Mouse (Mus musculus): Measurements from ENCODE around the gene Supt3. TPM values are rescaled to one million over a fixed set of nuclear protein-coding genes. Genes with fewer than 3 reads are reported as not detected.

The Supt3 gene
- polyA plus RNA-seq, 1 experiment from 2014 or later: 26.2 TPM

- DNase-seq (ENCODE audit: low spot score) (no peak), ATAC-seq (ENCODE audit: low FRiP score) (no peak)
- Histone ChIP-seq H3K4me3 (replicated peaks; ENCODE audit: low read length) (no peak overlapping the region), H3K36me3 (replicated peaks; ENCODE audit: control insufficient read depth, insufficient read depth) (no peaks in the 10 kb centered on the region; the same call in 1 of the 2 replicates), H3K27me3 (ENCODE audit: control insufficient read depth, insufficient read depth, low read length) (no peaks in the 10 kb centered on the region), H3K27ac (no peak overlapping the region), H3K9ac (no peak overlapping the region), H3K9me3 (ENCODE audit: control insufficient read depth, low read length) (no peaks in the 10 kb centered on the region), H3K4me1 (replicated peaks; ENCODE audit: control insufficient read depth, insufficient read depth, low read length) (no peaks in the 10 kb centered on the region), H3K4me2 (replicated peaks) (no peak overlapping the region)
- 88% methylated on average over 7 of the region's 7 CpGs for WGBS
These were observed 324.1 kb downstream of the Supt3 start for GRCm38 (mm10) chr17:45101064-45101463.

- no peaks in the 10 kb centered on the region for H3K9me3 ChIP-seq (ENCODE audit: control insufficient read depth, low read length)
- no peaks in the 10 kb centered on the region for H3K27me3 ChIP-seq (ENCODE audit: control insufficient read depth, insufficient read depth, low read length)
- ATAC-seq (ENCODE audit: low FRiP score) (no peak), DNase-seq (ENCODE audit: low spot score) (no peak)
- WGBS: 83% methylated on average over 3 of the region's 3 CpGs
- no peak overlapping the region for H3K9ac ChIP-seq
- H3K4me3 ChIP-seq (replicated peaks; ENCODE audit: low read length): no peak overlapping the region
- no peak overlapping the region for H3K4me2 ChIP-seq (replicated peaks)
- H3K4me1 ChIP-seq (replicated peaks; ENCODE audit: control insufficient read depth, insufficient read depth, low read length): no peaks in the 10 kb centered on the region
- H3K36me3 ChIP-seq (replicated peaks; ENCODE audit: control insufficient read depth, insufficient read depth): no peaks in the 10 kb centered on the region
- H3K27ac ChIP-seq: no peak overlapping the region
These were observed 338.4 kb downstream of the Supt3 start for GRCm38 (mm10) chr17:45115386-45115785.

GRCm38 (mm10) chr17:45118565-45119471 lies 341.9 kb downstream of the Supt3 start:
- ATAC-seq (ENCODE audit: low FRiP score) (no peak), DNase-seq (ENCODE audit: low spot score) (no peak)
- H3K27ac ChIP-seq: no peak overlapping the region
- H3K4me2 ChIP-seq (replicated peaks): no peak overlapping the region
- no peaks in the 10 kb centered on the region for H3K9me3 ChIP-seq (ENCODE audit: control insufficient read depth, low read length)
- WGBS: 35% methylated on average over 12 of the region's 12 CpGs
- no peaks in the 10 kb centered on the region for H3K36me3 ChIP-seq (replicated peaks; ENCODE audit: control insufficient read depth, insufficient read depth)
- no peaks in the 10 kb centered on the region for H3K4me1 ChIP-seq (replicated peaks; ENCODE audit: control insufficient read depth, insufficient read depth, low read length)
- no peak overlapping the region for H3K9ac ChIP-seq
- H3K27me3 ChIP-seq (ENCODE audit: control insufficient read depth, insufficient read depth, low read length): no peaks in the 10 kb centered on the region
- H3K4me3 ChIP-seq (replicated peaks; ENCODE audit: low read length): no peak overlapping the region

GRCm38 (mm10) chr17:45119609-45120201 lies 342.8 kb downstream of the Supt3 start:
- DNase-seq (ENCODE audit: low spot score): no peak
- H3K4me2 ChIP-seq (replicated peaks): no peak overlapping the region
- no peak overlapping the region for H3K9ac ChIP-seq
- no peak overlapping the region for H3K4me3 ChIP-seq (replicated peaks; ENCODE audit: low read length)
- WGBS: 87% methylated on average over 18 of the region's 18 CpGs
- no peaks in the 10 kb centered on the region for H3K36me3 ChIP-seq (replicated peaks; ENCODE audit: control insufficient read depth, insufficient read depth)
- no peaks in the 10 kb centered on the region for H3K9me3 ChIP-seq (ENCODE audit: control insufficient read depth, low read length)
- H3K27ac ChIP-seq: no peak overlapping the region
- ATAC-seq (ENCODE audit: low FRiP score): no peak
- no peaks in the 10 kb centered on the region for H3K27me3 ChIP-seq (ENCODE audit: control insufficient read depth, insufficient read depth, low read length)
- H3K4me1 ChIP-seq (replicated peaks; ENCODE audit: control insufficient read depth, insufficient read depth, low read length): no peaks in the 10 kb centered on the region

GRCm38 (mm10) chr17:45123856-45124255 lies 346.9 kb downstream of the Supt3 start:
- no peaks in the 10 kb centered on the region for H3K27me3 ChIP-seq (ENCODE audit: control insufficient read depth, insufficient read depth, low read length)
- no peak for ATAC-seq (ENCODE audit: low FRiP score)
- no peaks in the 10 kb centered on the region for H3K4me1 ChIP-seq (replicated peaks; ENCODE audit: control insufficient read depth, insufficient read depth, low read length)
- H3K4me3 ChIP-seq (replicated peaks; ENCODE audit: low read length): no peak overlapping the region
- no peak overlapping the region for H3K27ac ChIP-seq
- no peak for DNase-seq (ENCODE audit: low spot score)
- no peak overlapping the region for H3K4me2 ChIP-seq (replicated peaks)
- H3K9me3 ChIP-seq (ENCODE audit: control insufficient read depth, low read length): no peaks in the 10 kb centered on the region
- 94% methylated on average over 3 of the region's 3 CpGs for WGBS
- H3K36me3 ChIP-seq (replicated peaks; ENCODE audit: control insufficient read depth, insufficient read depth): no peaks in the 10 kb centered on the region
- H3K9ac ChIP-seq: no peak overlapping the region

GRCm38 (mm10) chr17:45128611-45129010 lies 351.7 kb downstream of the Supt3 start:
- Histone ChIP-seq H3K9ac (no peak overlapping the region), H3K4me3 (replicated peaks; ENCODE audit: low read length) (no peak overlapping the region), H3K27ac (no peak overlapping the region), H3K9me3 (ENCODE audit: control insufficient read depth, low read length) (no peaks in the 10 kb centered on the region), H3K4me2 (replicated peaks) (no peak overlapping the region), H3K27me3 (ENCODE audit: control insufficient read depth, insufficient read depth, low read length) (no peaks in the 10 kb centered on the region), H3K4me1 (replicated peaks; ENCODE audit: control insufficient read depth, insufficient read depth, low read length) (no peaks in the 10 kb centered on the region), H3K36me3 (replicated peaks; ENCODE audit: control insufficient read depth, insufficient read depth) (no peaks in the 10 kb centered on the region)
- ATAC-seq (ENCODE audit: low FRiP score): no peak
- 88% methylated on average over 4 of the region's 4 CpGs for WGBS
- DNase-seq (ENCODE audit: low spot score): no peak

GRCm38 (mm10) chr17:45133501-45134400 lies 356.8 kb downstream of the Supt3 start:
- DNase-seq (ENCODE audit: low spot score): no peak
- Histone ChIP-seq H3K27me3 (ENCODE audit: control insufficient read depth, insufficient read depth, low read length) (no peaks in the 10 kb centered on the region), H3K9ac (no peak overlapping the region), H3K4me1 (replicated peaks; ENCODE audit: control insufficient read depth, insufficient read depth, low read length) (no peaks in the 10 kb centered on the region), H3K4me3 (replicated peaks; ENCODE audit: low read length) (no peak overlapping the region), H3K36me3 (replicated peaks; ENCODE audit: control insufficient read depth, insufficient read depth) (no peaks in the 10 kb centered on the region), H3K27ac (no peak overlapping the region), H3K9me3 (ENCODE audit: control insufficient read depth, low read length) (no peaks in the 10 kb centered on the region), H3K4me2 (replicated peaks) (no peak overlapping the region)
- no peak for ATAC-seq (ENCODE audit: low FRiP score)
- WGBS: 91% methylated on average over 10 of the region's 10 CpGs

- DNase-seq (ENCODE audit: low spot score) (no peak), ATAC-seq (ENCODE audit: low FRiP score) (no peak)
- H3K4me3 ChIP-seq (replicated peaks; ENCODE audit: low read length): no peak overlapping the region
- H3K4me2 ChIP-seq (replicated peaks): no peak overlapping the region
- H3K36me3 ChIP-seq (replicated peaks; ENCODE audit: control insufficient read depth, insufficient read depth): no peaks in the 10 kb centered on the region
- no peaks in the 10 kb centered on the region for H3K9me3 ChIP-seq (ENCODE audit: control insufficient read depth, low read length)
- H3K4me1 ChIP-seq (replicated peaks; ENCODE audit: control insufficient read depth, insufficient read depth, low read length): no peaks in the 10 kb centered on the region
- H3K9ac ChIP-seq: no peak overlapping the region
- WGBS: 93% methylated on average over 6 of the region's 6 CpGs
- no peaks in the 10 kb centered on the region for H3K27me3 ChIP-seq (ENCODE audit: control insufficient read depth, insufficient read depth, low read length)
- no peak overlapping the region for H3K27ac ChIP-seq
These were observed 359.5 kb downstream of the Supt3 start for GRCm38 (mm10) chr17:45136491-45136890.

GRCm38 (mm10) chr17:45143043-45143442 lies 366.1 kb downstream of the Supt3 start:
- WGBS: 91% methylated on average over 6 of the region's 6 CpGs
- no peak overlapping the region for H3K27ac ChIP-seq
- ATAC-seq (ENCODE audit: low FRiP score): no peak

More at GRCm38 (mm10) chr17:45143043-45143442, 366.1 kb downstream of the Supt3 start:
- no peaks in the 10 kb centered on the region for H3K36me3 ChIP-seq (replicated peaks; ENCODE audit: control insufficient read depth, insufficient read depth)
- no peaks in the 10 kb centered on the region for H3K4me1 ChIP-seq (replicated peaks; ENCODE audit: control insufficient read depth, insufficient read depth, low read length)
- H3K4me3 ChIP-seq (replicated peaks; ENCODE audit: low read length): no peak overlapping the region
- no peaks in the 10 kb centered on the region for H3K9me3 ChIP-seq (ENCODE audit: control insufficient read depth, low read length)
- no peak for DNase-seq (ENCODE audit: low spot score)
- no peak overlapping the region for H3K9ac ChIP-seq
- H3K27me3 ChIP-seq (ENCODE audit: control insufficient read depth, insufficient read depth, low read length): no peaks in the 10 kb centered on the region
- no peak overlapping the region for H3K4me2 ChIP-seq (replicated peaks)

Data from hindbrain, embryonic 14.5 days (tissue).